Mouse (Mus musculus) forebrain, embryonic 14.5 days (tissue): ENCODE results near the gene Gm49416. TPM values are rescaled to one million over a fixed set of nuclear protein-coding genes. Genes with fewer than 3 reads are reported as not detected.

Experiments
- microRNA-seq: library from miRNA; unstranded; fragments of <30 nt; microRNA quantifications from one replicate; pipeline ENCODE4, GENCODE M21; 2016
- polyA plus RNA-seq: library from polyadenylated mRNA; unstranded; fragments of >200 nt; fragmentation: Nextera tagmentation; extraction: Ambion mirVana; gene quantifications from 2 replicates; pipeline ENCODE4 v1.2.1, GENCODE M21; 2014

Gene Gm49416
- polyA plus RNA-seq, 1 experiment from 2014 or later: not detected

Small RNA genes within 50 kb of the gene (microRNA-seq; reads per million reads assigned to microRNA genes)
- gene Mir5136: 0.40 reads per million

Other genes starting within 250 kb of the Gm49416 start
- 1.7 and 3.1 TPM in 2 replicates for gene Chrm1, start 225.1 kb upstream of the Gm49416 start, polyA plus RNA-seq
- 179 and 200 TPM in 2 replicates for gene Slc3a2, start 165.6 kb upstream of the Gm49416 start, polyA plus RNA-seq
- gene Wdr74, start 153.1 kb upstream of the Gm49416 start, polyA plus RNA-seq: 109 and 111 TPM in 2 replicates
- 0.77 and 1.1 TPM in 2 replicates for gene 1700092M07Rik, start 148.2 kb upstream of the Gm49416 start, polyA plus RNA-seq
- 104 and 105 TPM in 2 replicates for gene Stx5a, start 147.5 kb upstream of the Gm49416 start, polyA plus RNA-seq
- 162 and 178 TPM in 2 replicates for gene Nxf1, start 131.9 kb upstream of the Gm49416 start, polyA plus RNA-seq
- gene Tmem223, start 117.9 kb upstream of the Gm49416 start, polyA plus RNA-seq: 273 and 345 TPM in 2 replicates
- 30.8 and 41.4 TPM in 2 replicates for gene Tmem179b, start 114.5 kb upstream of the Gm49416 start, polyA plus RNA-seq
- 18.3 and 19.7 TPM in 2 replicates for gene Taf6l, start 102.5 kb upstream of the Gm49416 start, polyA plus RNA-seq
- 171 and 189 TPM in 2 replicates for gene Polr2g, start 90.3 kb upstream of the Gm49416 start, polyA plus RNA-seq
- 9.0 and 9.7 TPM in 2 replicates for gene Zbtb3, start 86.4 kb upstream of the Gm49416 start, polyA plus RNA-seq
- gene Ttc9c, start 69.6 kb upstream of the Gm49416 start, polyA plus RNA-seq: 50.7 and 65.3 TPM in 2 replicates
- 7.2 and 7.4 TPM in 2 replicates for gene Hnrnpul2, start 68.9 kb upstream of the Gm49416 start, polyA plus RNA-seq
- gene AC129217.1, start 59.2 kb upstream of the Gm49416 start, polyA plus RNA-seq: not detected in 2 replicates
- 66.0 and 77.8 TPM in 2 replicates for gene Bscl2, start 51.5 kb upstream of the Gm49416 start, polyA plus RNA-seq
- gene Gng3, start 49.7 kb upstream of the Gm49416 start, polyA plus RNA-seq: 346 and 353 TPM in 2 replicates
- gene Lrrn4cl, start 38.2 kb upstream of the Gm49416 start, polyA plus RNA-seq: 0.15 and 0.29 TPM in 2 replicates
- 173 and 184 TPM in 2 replicates for gene Ubxn1, start 17.4 kb upstream of the Gm49416 start, polyA plus RNA-seq
- 57.0 and 66.4 TPM in 2 replicates for gene Uqcc3, start 8.0 kb upstream of the Gm49416 start, polyA plus RNA-seq
- 44.2 and 59.1 TPM in 2 replicates for gene Lbhd1, start 5.2 kb upstream of the Gm49416 start, polyA plus RNA-seq
- not detected in 2 replicates for gene Gm49403, start 5.0 kb upstream of the Gm49416 start, polyA plus RNA-seq
- 63.7 and 77.6 TPM in 2 replicates for gene 1810009A15Rik, start 73 bp upstream of the Gm49416 start, polyA plus RNA-seq
- gene Ints5, start 4.1 kb downstream of the Gm49416 start, polyA plus RNA-seq: 25.0 and 32.1 TPM in 2 replicates
- 73.3 and 78.9 TPM in 2 replicates for gene Ganab, start 9.1 kb downstream of the Gm49416 start, polyA plus RNA-seq
- gene B3gat3, start 31.4 kb downstream of the Gm49416 start, polyA plus RNA-seq: 53.3 and 67.0 TPM in 2 replicates
- gene Rom1, start 40.4 kb downstream of the Gm49416 start, polyA plus RNA-seq: 0.93 and 0.99 TPM in 2 replicates
- gene Eml3, start 40.6 kb downstream of the Gm49416 start, polyA plus RNA-seq: 4.1 and 5.4 TPM in 2 replicates
- 57.1 and 57.4 TPM in 2 replicates for gene Mta2, start 52.9 kb downstream of the Gm49416 start, polyA plus RNA-seq
- 24.2 and 26.4 TPM in 2 replicates for gene Tut1, start 64.9 kb downstream of the Gm49416 start, polyA plus RNA-seq
- gene Eef1g, start 78.1 kb downstream of the Gm49416 start, polyA plus RNA-seq: 356 and 360 TPM in 2 replicates
- 2.6 and 4.5 TPM in 2 replicates for gene Ahnak, start 100.4 kb downstream of the Gm49416 start, polyA plus RNA-seq
- not detected in 2 replicates for gene Scgb1a1, start 199.0 kb downstream of the Gm49416 start, polyA plus RNA-seq
- gene Asrgl1, start 246.7 kb downstream of the Gm49416 start, polyA plus RNA-seq: 24.4 and 38.6 TPM in 2 replicates